Mouse (Mus musculus): ENCODE results near the gene Gm10382. TPM values are rescaled to one million over a fixed set of nuclear protein-coding genes. Genes with fewer than 3 reads are reported as not detected.

The Gm10382 gene
- polyA plus RNA-seq, 1 experiment, result 0.36 TPM

GRCm38 (mm10) chr5:125360566-125360965 lies 28.6 kb upstream of the Gm10382 start:
- TF ChIP-seq GATA1 (IDR thresholded peaks at IDR 0.05; ENCODE audit: low read length), result no peak

DNA sequence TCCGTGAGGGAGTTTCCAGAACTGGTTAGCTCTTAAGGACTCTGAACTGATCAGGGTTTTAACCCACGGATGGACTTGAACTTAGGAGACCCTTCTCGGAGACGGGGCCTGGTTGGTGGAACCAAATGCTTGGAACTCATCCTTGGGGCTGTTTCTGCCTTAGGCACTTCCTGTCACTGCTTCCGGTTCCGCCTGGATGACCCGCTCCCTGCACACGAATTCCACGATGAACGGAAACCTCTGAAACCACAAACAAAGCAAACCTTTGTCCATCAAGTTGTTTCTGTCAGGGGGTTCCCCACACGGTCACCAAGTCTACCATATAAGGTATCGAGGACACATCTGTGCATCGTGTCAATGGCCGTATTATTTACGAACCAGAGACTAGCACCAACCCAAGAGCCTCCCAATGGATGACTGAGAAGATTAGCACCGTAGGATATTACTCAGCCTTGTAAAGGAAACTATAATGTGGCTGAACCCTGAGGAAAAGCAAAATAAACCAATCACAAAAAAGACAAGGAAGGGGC lies 28.1 kb upstream of the Gm10382 start:
- TF ChIP-seq GATA1 (IDR thresholded peaks at IDR 0.05; ENCODE audit: low read length), result no peak

DNA sequence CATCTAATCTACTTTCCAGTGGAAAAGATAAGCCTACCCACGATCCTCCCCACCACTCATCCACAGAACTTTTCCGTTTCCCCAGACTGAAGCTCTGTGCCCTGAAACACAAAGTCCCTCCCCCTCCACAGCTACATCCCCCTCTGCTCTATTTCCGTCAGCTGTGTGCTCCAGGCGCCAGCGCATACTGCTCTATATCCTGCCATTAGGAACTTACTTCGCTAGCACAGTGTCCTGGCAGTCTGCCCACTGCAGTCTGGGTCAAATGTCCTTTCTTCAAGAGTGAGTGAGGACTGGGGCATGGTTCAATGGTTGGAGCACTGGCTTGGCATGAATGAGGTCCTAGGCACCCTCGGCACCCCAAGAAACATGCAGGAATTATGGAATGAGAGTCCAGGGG lies 25.2 kb upstream of the Gm10382 start:
- TF ChIP-seq GATA1 (IDR thresholded peaks at IDR 0.05; ENCODE audit: low read length), result no peak

DNA sequence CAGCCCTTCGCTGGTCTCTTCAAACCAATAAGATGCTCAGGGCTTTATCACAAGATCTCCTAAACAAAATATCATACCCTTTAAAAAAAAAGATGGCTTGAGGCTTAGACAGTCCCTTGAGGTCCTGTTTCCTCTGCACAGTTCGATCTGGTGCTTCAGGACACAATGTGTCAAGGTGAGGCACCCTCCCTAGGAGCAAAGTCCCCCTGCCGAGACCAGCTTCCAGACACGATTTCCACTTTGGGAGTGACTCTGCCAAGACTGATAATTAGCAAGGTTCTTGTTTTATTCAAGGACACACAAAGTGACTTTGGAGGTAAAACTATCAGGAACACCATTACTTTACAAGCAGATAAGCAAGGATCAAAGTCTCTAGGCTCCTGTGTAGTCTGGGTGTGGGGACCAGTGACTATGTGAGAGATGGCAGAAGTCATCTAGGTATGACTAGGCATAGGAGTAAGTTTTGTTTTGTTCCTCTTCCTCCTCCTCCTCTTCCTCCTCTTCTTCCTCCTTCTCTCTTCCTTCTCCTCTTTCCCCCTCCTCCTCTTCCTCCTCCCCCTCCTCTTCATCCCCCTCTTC lies 24.2 kb upstream of the Gm10382 start:
- TF ChIP-seq GATA1 (IDR thresholded peaks at IDR 0.05; ENCODE audit: low read length), result no peak

- TF ChIP-seq GATA1 (IDR thresholded peaks at IDR 0.05; ENCODE audit: low read length), result no peak
Observed at GRCm38 (mm10) chr5:125368156-125368555, 21.0 kb upstream of the Gm10382 start.

GRCm38 (mm10) chr5:125368568-125368967 lies 20.6 kb upstream of the Gm10382 start:
- no peak for TF ChIP-seq GATA1 (IDR thresholded peaks at IDR 0.05; ENCODE audit: low read length)

DNA sequence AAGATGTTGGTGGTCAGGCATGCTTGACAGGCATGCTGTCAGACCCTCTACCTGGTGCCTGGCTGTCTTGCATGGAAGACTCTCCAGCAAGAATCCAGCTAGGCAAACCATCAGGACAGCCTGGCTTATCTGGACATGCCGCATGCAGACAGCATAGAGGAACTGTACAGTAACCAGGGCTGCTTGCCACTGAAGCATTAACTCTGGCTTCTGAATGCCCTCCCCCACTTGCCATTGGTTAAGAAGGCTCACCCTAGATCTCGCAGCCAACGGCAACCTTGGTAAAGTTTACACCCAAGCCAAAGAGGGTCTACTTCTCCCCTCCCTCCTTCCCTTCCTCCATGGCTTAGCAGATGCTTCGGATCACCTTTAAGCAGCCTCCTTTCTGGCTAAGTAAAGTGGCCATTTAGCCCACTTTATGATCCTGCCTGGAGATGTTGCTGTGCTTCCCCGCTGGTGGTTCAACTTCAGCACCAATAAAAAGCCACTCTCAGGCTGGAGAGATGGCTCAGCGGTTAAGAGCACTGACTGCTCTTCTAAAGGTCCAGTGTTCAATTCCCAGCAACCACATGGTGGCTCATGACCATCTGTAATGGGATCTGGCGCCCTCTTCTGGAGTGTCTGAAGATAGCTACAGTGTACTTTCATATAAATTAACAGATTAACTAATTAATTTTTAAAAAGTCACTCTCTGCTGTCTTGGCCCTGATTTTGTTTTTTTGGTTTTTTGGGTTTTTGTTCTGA lies 18.0 kb upstream of the Gm10382 start:
- no peak for TF ChIP-seq GATA1 (IDR thresholded peaks at IDR 0.05; ENCODE audit: low read length)

- TF ChIP-seq GATA1 (IDR thresholded peaks at IDR 0.05; ENCODE audit: low read length), result no peak
Observed at GRCm38 (mm10) chr5:125372027-125372426, 17.1 kb upstream of the Gm10382 start.

DNA sequence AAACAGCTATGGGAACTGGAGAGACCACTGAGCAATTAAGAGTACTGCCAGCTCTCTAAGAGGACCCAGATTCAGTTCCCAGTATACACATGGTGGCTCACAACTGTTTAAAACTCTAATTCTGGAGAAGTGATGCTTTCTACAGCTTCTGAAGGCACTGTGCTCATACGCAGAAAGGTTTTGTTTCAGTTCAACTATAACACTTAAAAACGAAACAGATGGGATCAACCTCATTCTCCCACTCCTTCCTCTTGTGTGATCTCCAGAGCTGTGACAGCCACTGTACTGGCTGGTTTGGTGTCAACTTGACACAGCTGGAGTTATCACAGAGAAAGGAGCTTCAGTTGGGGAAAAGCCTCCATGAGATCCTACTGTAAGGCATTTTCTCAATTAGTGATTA lies 13.3 kb upstream of the Gm10382 start:
- no peak for TF ChIP-seq GATA1 (IDR thresholded peaks at IDR 0.05; ENCODE audit: low read length)

DNA sequence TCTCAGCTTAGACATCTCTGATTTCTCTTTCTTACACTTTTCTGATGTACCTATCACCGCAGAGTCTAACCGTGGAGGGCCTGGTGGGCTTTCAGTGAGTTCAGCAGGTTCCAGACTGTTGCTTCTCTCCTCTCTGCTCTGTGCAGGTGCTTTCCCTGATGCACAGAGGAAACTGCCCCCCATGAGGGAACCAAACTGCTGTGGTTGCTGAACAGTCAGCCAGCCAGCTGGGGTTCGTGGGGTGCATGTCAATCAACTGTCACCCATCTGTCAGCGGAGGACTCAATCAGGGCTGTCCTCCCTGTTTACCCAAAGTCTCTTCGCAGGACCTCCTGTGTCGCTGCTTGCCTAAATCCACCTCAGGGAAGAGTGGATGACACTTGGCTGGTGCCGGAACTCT lies 11.9 kb upstream of the Gm10382 start:
- no peak for TF ChIP-seq GATA1 (IDR thresholded peaks at IDR 0.05; ENCODE audit: low read length)

- TF ChIP-seq GATA1 (IDR thresholded peaks at IDR 0.05; ENCODE audit: low read length), result no peak
Observed at GRCm38 (mm10) chr5:125378919-125379318, 10.2 kb upstream of the Gm10382 start.

DNA sequence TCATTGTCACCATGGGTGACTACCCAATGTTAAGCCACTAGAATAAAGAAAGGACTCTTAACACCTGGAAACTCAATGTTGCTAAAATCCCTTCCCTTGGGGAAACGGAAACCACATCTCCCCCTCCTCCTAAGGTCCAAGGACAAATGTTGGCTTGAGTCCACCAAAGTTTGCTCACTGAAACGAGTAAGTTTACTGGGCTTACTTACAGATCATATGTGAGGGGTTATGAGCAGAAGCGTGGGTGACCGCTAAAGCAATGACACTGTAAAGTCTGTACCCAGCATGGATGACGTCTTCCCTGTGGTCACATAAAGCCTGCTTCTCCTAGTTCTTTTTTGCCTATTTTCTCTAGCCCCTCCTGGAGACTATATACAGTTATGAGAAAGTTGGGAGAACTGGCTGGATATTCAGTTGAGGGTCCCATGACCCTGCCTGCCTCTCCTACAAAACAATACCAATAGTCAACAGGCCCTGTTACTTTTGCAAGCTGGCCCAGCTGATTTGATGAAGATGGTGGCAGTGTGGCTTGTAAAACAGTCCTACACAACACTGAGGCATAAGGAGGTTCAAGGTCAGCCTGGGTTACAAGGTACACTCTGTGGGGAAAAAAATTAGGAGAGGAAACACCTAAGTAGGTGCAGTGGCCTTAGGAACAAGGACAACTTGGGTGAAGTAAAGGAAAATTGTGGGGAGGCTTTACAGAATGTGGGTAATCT lies 7.0 kb upstream of the Gm10382 start:
- TF ChIP-seq GATA1 (IDR thresholded peaks at IDR 0.05; ENCODE audit: low read length), result no peak

DNA sequence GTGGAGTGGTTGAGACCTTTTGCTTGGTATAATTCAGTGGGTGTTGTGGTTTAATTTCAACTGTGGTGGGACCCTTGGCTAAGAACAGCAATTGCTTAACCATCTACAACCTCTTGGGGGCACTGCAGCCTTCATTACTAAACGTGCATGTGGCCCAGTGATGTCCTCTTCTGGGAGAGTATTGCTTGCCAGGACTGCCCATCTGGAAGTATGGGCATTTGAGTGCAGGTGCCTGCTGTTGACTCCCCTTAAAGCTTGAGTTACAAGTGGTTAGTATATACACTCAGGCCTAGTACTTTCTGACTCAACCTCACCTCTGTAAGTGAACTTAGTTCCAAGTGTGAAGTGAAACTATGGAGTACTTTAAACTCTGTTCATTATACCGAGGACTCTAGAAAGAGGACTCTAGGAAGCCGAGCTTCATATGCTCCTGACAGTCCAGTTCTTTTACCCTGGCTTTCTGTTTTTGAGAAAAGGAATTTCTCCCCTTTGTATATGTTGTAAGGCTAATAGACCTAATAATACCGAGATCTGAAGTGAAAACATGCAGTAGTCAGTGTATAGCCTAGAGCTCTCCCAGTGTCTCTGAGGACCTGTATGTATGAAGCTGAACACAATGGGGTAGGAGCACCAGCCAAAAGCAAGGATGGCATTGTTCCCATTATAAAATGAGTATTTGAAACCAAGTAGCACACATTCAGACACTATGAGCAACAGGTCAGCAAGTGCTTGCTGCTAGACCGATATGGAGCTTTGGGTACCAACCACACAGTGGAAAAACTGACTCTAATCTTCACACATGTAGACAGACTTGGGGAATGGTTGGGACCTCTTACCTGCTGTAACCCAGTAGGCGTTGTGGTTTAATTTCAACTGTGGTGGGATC lies 6.2 kb upstream of the Gm10382 start:
- TF ChIP-seq GATA1 (IDR thresholded peaks at IDR 0.05; ENCODE audit: low read length), result no peak

DNA sequence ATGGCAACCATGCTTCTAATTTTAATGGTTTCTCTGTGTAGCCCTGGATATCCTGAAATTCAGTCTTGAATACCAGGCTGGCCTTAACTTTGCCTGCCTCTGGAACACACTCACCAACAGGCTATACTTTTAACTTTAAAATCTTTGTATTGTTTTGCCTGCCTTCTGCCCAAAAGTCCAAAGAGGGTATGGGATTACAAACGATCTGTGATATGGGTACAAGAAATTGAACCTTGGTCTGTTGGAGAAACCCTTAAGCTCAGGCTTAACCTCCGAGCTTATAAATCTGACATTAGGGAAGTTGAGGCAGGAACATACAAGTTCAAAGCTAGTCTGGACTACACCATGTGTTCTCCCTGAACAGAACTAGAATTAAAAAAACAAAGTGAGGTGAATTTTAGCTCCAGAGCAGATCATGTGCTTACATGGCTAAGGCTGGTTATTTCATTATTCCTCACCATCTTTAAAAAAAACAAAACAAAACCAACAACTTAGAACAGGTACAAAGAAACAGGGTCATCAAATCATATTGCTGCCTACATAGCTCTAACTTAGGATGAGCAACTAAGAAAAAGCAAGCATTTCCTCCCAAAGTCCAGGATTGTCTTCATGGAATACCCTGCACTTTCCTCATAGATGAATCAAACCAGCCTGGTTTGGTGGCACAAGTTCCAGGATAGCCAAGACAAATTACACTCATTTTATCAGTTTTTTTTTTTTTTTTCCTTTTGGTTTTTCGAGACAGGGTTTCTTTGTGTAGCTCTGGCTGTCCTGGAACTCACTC lies 5.3 kb upstream of the Gm10382 start:
- no peak for TF ChIP-seq GATA1 (IDR thresholded peaks at IDR 0.05; ENCODE audit: low read length)
